Mouse (Mus musculus): ENCODE measurements at regions not wholly inside any gene's neighbourhood (a gene's known extent, or its start where the extent isn't known, plus 50 kb on each side); places are given as distances from the start of the nearest gene placed in this dataset.

GRCm38 (mm10) chr15:75326586-75326985 is 58.4 kb downstream of the Ly6f start:
- no peaks in the 10 kb centered on the region for H3K4me1 ChIP-seq (replicated peaks; ENCODE audit: control insufficient read depth, insufficient read depth)
- no peak overlapping the region for H3K9ac ChIP-seq (ENCODE audit: low read length)
- H3K9me3 ChIP-seq (ENCODE audit: control insufficient read depth, low read length): no peaks in the 10 kb centered on the region
- ATAC-seq (ENCODE audit: low FRiP score, low TSS enrichment) (no peak), DNase-seq (ENCODE audit: low spot score) (no peak)
- no peak overlapping the region for H3K4me3 ChIP-seq (ENCODE audit: low read depth, low read length)
- H3K27ac ChIP-seq (replicated peaks): no peak overlapping the region
- H3K36me3 ChIP-seq (ENCODE audit: control insufficient read depth, insufficient read depth, low read length): no peaks in the 10 kb centered on the region
- no peak overlapping the region for H3K4me2 ChIP-seq (replicated peaks; ENCODE audit: low read depth)
- no peaks in the 10 kb centered on the region for H3K27me3 ChIP-seq (ENCODE audit: control insufficient read depth, insufficient read depth, low read length)
- TF ChIP-seq EP300 (optimal IDR thresholded peaks at IDR 0.05) (no peak), CTCF (IDR thresholded peaks at IDR 0.05; ENCODE audit: low read depth) (no peak)

GRCm38 (mm10) chr15:75356050-75356735 is 88.0 kb downstream of the Ly6f start:
- Histone ChIP-seq H3K9ac (ENCODE audit: low read length) (no peak overlapping the region), H3K4me3 (ENCODE audit: low read depth, low read length) (no peak overlapping the region), H3K4me2 (replicated peaks; ENCODE audit: low read depth) (no peak overlapping the region), H3K4me1 (replicated peaks; ENCODE audit: control insufficient read depth, insufficient read depth) (no peaks in the 10 kb centered on the region), H3K27ac (replicated peaks) (no peak overlapping the region), H3K27me3 (ENCODE audit: control insufficient read depth, insufficient read depth, low read length) (no peaks in the 10 kb centered on the region), H3K36me3 (ENCODE audit: control insufficient read depth, insufficient read depth, low read length) (no peaks in the 10 kb centered on the region), H3K9me3 (ENCODE audit: control insufficient read depth, low read length) (no peaks in the 10 kb centered on the region)
- TF ChIP-seq CTCF (IDR thresholded peaks at IDR 0.05; ENCODE audit: low read depth): no peak
- TF ChIP-seq EP300 (optimal IDR thresholded peaks at IDR 0.05): no peak
- DNase-seq (ENCODE audit: low spot score) (no peak), ATAC-seq (ENCODE audit: low FRiP score, low TSS enrichment) (no peak)
- WGBS: 59% methylated on average over 5 of the region's 5 CpGs

GRCm38 (mm10) chr15:75371618-75372017 is 103.4 kb downstream of the Ly6f start:
- no peak for DNase-seq (ENCODE audit: low spot score)
- H3K36me3 ChIP-seq (ENCODE audit: control insufficient read depth, insufficient read depth, low read length): no peaks in the 10 kb centered on the region
- WGBS: 73% methylated on average over 4 of the region's 4 CpGs
- TF ChIP-seq CTCF (IDR thresholded peaks at IDR 0.05; ENCODE audit: low read depth) (no peak), EP300 (optimal IDR thresholded peaks at IDR 0.05) (no peak)
- H3K4me2 ChIP-seq (replicated peaks; ENCODE audit: low read depth): no peak overlapping the region
- no peak overlapping the region for H3K4me3 ChIP-seq (ENCODE audit: low read depth, low read length)
- no peaks in the 10 kb centered on the region for H3K9me3 ChIP-seq (ENCODE audit: control insufficient read depth, low read length)
- H3K9ac ChIP-seq (ENCODE audit: low read length): no peak overlapping the region
- no peaks in the 10 kb centered on the region for H3K27me3 ChIP-seq (ENCODE audit: control insufficient read depth, insufficient read depth, low read length)
- no peak overlapping the region for H3K27ac ChIP-seq (replicated peaks)
- no peak for ATAC-seq (ENCODE audit: low FRiP score, low TSS enrichment)
- H3K4me1 ChIP-seq (replicated peaks; ENCODE audit: control insufficient read depth, insufficient read depth): no peaks in the 10 kb centered on the region

- no peak overlapping the region for H3K4me3 ChIP-seq (ENCODE audit: low read depth, low read length)
Measured at GRCm38 (mm10) chr15:75376391-75377100, 108.3 kb downstream of the Ly6f start.

GRCm38 (mm10) chr15:75378136-75378535 is 109.9 kb downstream of the Ly6f start:
- WGBS: 65% methylated on average over 3 of the region's 3 CpGs
- Histone ChIP-seq H3K9me3 (ENCODE audit: control insufficient read depth, low read length) (no peaks in the 10 kb centered on the region), H3K4me3 (ENCODE audit: low read depth, low read length) (no peak overlapping the region), H3K27me3 (ENCODE audit: control insufficient read depth, insufficient read depth, low read length) (no peaks in the 10 kb centered on the region), H3K4me2 (replicated peaks; ENCODE audit: low read depth) (no peak overlapping the region), H3K27ac (replicated peaks) (no peak overlapping the region), H3K4me1 (replicated peaks; ENCODE audit: control insufficient read depth, insufficient read depth) (no peaks in the 10 kb centered on the region), H3K36me3 (ENCODE audit: control insufficient read depth, insufficient read depth, low read length) (no peaks in the 10 kb centered on the region), H3K9ac (ENCODE audit: low read length) (no peak overlapping the region)
- DNase-seq (ENCODE audit: low spot score): no peak
- no peak for TF ChIP-seq CTCF (IDR thresholded peaks at IDR 0.05; ENCODE audit: low read depth)
- no peak for TF ChIP-seq EP300 (optimal IDR thresholded peaks at IDR 0.05)
- no peak for ATAC-seq (ENCODE audit: low FRiP score, low TSS enrichment)

More at GRCm38 (mm10) chr15:75376391-75377100, 108.3 kb downstream of the Ly6f start:
- DNase-seq (ENCODE audit: low spot score): no peak
- Histone ChIP-seq H3K4me2 (replicated peaks; ENCODE audit: low read depth) (no peak overlapping the region), H3K9me3 (ENCODE audit: control insufficient read depth, low read length) (no peaks in the 10 kb centered on the region), H3K27ac (replicated peaks) (no peak overlapping the region), H3K27me3 (ENCODE audit: control insufficient read depth, insufficient read depth, low read length) (no peaks in the 10 kb centered on the region), H3K9ac (ENCODE audit: low read length) (no peak overlapping the region), H3K36me3 (ENCODE audit: control insufficient read depth, insufficient read depth, low read length) (no peaks in the 10 kb centered on the region), H3K4me1 (replicated peaks; ENCODE audit: control insufficient read depth, insufficient read depth) (no peaks in the 10 kb centered on the region)
- no peak for ATAC-seq (ENCODE audit: low FRiP score, low TSS enrichment)
- no peak for TF ChIP-seq EP300 (optimal IDR thresholded peaks at IDR 0.05)
- TF ChIP-seq CTCF (IDR thresholded peaks at IDR 0.05; ENCODE audit: low read depth): no peak
- WGBS: 89% methylated on average over 1 of the region's 1 CpGs

- no peak for DNase-seq (ENCODE audit: low spot score)
- H3K9ac ChIP-seq (ENCODE audit: low read length): no peak overlapping the region
- TF ChIP-seq EP300 (optimal IDR thresholded peaks at IDR 0.05): no peak
- peak; percentile 49 for TF ChIP-seq CTCF (IDR thresholded peaks at IDR 0.05; ENCODE audit: low read depth)
Measured at GRCm38 (mm10) chr15:75379867-75380266, 111.6 kb downstream of the Ly6f start.

More at GRCm38 (mm10) chr15:75379867-75380266, 111.6 kb downstream of the Ly6f start:
- no peaks in the 10 kb centered on the region for H3K27me3 ChIP-seq (ENCODE audit: control insufficient read depth, insufficient read depth, low read length)
- no peak overlapping the region for H3K4me3 ChIP-seq (ENCODE audit: low read depth, low read length)
- ATAC-seq (ENCODE audit: low FRiP score, low TSS enrichment): no peak
- no peak overlapping the region for H3K27ac ChIP-seq (replicated peaks)
- H3K9me3 ChIP-seq (ENCODE audit: control insufficient read depth, low read length): no peaks in the 10 kb centered on the region
- no peak overlapping the region for H3K4me2 ChIP-seq (replicated peaks; ENCODE audit: low read depth)
- H3K4me1 ChIP-seq (replicated peaks; ENCODE audit: control insufficient read depth, insufficient read depth): no peaks in the 10 kb centered on the region
- H3K36me3 ChIP-seq (ENCODE audit: control insufficient read depth, insufficient read depth, low read length): no peaks in the 10 kb centered on the region
- WGBS: 58% methylated on average over 1 of the region's 1 CpGs
